Mouse (Mus musculus) liver, embryonic 16.5 days (tissue): Measurements from ENCODE around the gene Myo1d. TPM values are rescaled to one million over a fixed set of nuclear protein-coding genes. Genes with fewer than 3 reads are reported as not detected.
"Not testable (repeated sequence)": the region's sequence is repeated elsewhere in the genome, so short reads cannot be mapped to it uniquely, and the experiment has no call there.

Experiments
- ATAC-seq: fragments of 200-750 bp; cut with Nextera tagmentation; 2 replicates; pipeline ENCODE4 v1.8.0; 2017; ENCODE audit warnings: low read depth, mild to moderate bottlenecking, moderate number of reproducible peaks, moderate library complexity
- H3K27ac ChIP-seq: fragments of 300-500 bp; sonication (generic); 2 replicates; pipeline ENCODE4 v1.5.1; 2014; ENCODE audit warnings: mild to moderate bottlenecking, low read length
- H3K27me3 ChIP-seq: fragments of 300-500 bp; sonication (generic); 2 replicates; pipeline ENCODE4 v1.6.1; 2014; ENCODE audit warnings: low read depth, low read length, mixed read lengths; ENCODE audit not compliant: control insufficient read depth, insufficient read depth
- H3K36me3 ChIP-seq: fragments of 300-500 bp; sonication (generic); 2 replicates; pipeline ENCODE4 v1.6.1; 2014; ENCODE audit warnings: mild to moderate bottlenecking; ENCODE audit not compliant: control insufficient read depth, insufficient read depth
- H3K4me1 ChIP-seq: fragments of 300-500 bp; sonication (generic); 2 replicates; pipeline ENCODE4 v1.6.1; 2014; ENCODE audit warnings: low read depth, low read length, mixed read lengths; ENCODE audit not compliant: control insufficient read depth
- H3K4me2 ChIP-seq: fragments of 300-500 bp; sonication (generic); 2 replicates; pipeline ENCODE4 v1.6.1; 2014; ENCODE audit warnings: low read depth, low read length, mixed read lengths
- H3K4me3 ChIP-seq: fragments of 300-500 bp; sonication (generic); 2 replicates; pipeline ENCODE4 v1.5.1; 2014; ENCODE audit warnings: low read depth, mild to moderate bottlenecking, low read length
- H3K9ac ChIP-seq: fragments of 300-500 bp; sonication (generic); 2 replicates; pipeline ENCODE4 v1.6.1; 2014; ENCODE audit warnings: low read depth, low read length
- H3K9me3 ChIP-seq: fragments of 300-500 bp; sonication (generic); replicated peaks from 2 replicates; pipeline ENCODE4 v1.6.1; 2016; ENCODE audit warnings: low read length; ENCODE audit not compliant: control insufficient read depth
- WGBS: fragments of 180-500 bp; shearing (Covaris S2); extraction: QIAGEN DNeasy Blood & Tissue Kit; methylation state at CpG from one replicate; pipeline ENCODE4 v1.1.7; 2014; ENCODE audit not compliant: insufficient replicate concordance; 5-methylcytosine and 5-hydroxymethylcytosine counted together
- polyA plus RNA-seq: library from polyadenylated mRNA; unstranded; fragments of >200 nt; fragmentation: Nextera tagmentation; extraction: Ambion mirVana; gene quantifications from 2 replicates; pipeline ENCODE4 v1.2.1, GENCODE M21; 2015

The Myo1d gene
- polyA plus RNA-seq, 1 experiment from 2014 or later: 12.3 TPM

DNA sequence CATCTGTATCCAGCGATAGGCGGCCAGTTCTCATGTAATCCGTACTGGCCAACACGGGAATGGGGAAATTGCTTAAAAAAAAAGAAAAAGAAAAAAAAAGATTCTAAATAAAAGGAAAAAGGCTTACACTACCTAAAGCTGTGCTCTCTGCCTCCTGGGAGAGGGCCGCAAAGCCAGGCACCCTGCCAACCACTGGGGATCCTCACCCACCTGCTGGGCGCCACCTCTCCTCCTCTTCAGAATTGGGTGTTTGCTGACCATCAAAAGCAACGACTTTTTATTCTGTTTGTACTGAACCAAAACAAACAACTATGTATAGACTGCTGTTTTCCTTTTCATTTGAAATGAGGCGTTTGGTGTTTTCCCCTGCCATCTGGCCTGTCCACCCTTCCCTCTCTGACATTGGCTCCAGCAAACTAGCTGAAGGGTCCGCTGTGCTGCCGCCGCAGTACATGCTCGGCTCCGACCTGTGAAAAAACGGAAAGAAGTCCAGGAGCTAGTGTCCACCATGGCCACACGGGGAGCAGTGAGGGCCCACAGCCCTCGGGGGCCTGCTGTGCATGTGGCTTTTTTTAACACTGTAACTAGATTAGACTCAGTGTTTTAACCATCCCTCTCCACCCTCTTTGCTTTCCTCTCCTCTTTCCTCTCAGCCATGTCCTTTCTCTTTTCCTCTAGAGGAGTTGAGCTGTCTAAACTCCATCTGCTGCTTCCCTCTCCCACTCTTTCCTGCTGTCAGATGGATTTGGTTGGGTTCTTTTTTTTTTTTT lies 307.8 kb downstream of the Myo1d start:
- Histone ChIP-seq H3K9me3 (no peaks in the 10 kb centered on the region), H3K27ac (no peak overlapping the region), H3K36me3 (peaks cover 47% of the 10 kb centered on the region), H3K4me3 (no peak overlapping the region), H3K9ac (no peak overlapping the region), H3K27me3 (no peaks in the 10 kb centered on the region), H3K4me2 (no peak overlapping the region), H3K4me1 (peaks cover 8% of the 10 kb centered on the region)
- 83% methylated on average over 16 of the region's 16 CpGs for WGBS
- ATAC-seq: no peak

DNA sequence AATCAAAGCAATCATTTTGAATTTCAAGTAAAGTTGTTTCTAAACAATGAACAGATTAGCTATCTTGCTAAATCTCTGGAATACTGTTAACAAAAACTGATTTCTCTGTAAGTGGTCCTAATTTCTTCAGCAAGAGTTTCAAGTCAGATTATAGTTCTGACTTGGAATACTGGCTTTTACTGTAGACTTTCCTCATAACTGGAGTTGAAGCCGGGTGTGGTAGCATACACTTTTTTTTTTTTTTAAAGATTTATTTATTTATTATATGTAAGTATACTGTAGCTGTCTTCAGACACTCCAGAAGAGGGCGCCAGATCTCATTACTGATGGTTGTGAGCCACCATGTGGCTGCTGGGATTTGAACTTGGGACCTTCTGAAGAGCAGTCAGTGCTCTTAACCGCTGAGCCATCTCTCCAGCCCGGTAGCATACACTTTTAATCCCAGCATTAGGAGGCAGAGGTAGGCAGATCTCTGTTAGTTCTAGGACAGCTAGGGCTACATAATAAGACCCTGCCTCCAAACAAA lies 316.2 kb downstream of the Myo1d start:
- H3K4me2 ChIP-seq, H3K9me3 ChIP-seq, H3K27ac ChIP-seq, H3K4me1 ChIP-seq, H3K4me3 ChIP-seq, ATAC-seq, H3K27me3 ChIP-seq, H3K9ac ChIP-seq: not testable (repeated sequence)
- peaks cover 56% of the 10 kb centered on the region for H3K36me3 ChIP-seq
- WGBS: 79% methylated on average over 4 of the region's 4 CpGs

DNA sequence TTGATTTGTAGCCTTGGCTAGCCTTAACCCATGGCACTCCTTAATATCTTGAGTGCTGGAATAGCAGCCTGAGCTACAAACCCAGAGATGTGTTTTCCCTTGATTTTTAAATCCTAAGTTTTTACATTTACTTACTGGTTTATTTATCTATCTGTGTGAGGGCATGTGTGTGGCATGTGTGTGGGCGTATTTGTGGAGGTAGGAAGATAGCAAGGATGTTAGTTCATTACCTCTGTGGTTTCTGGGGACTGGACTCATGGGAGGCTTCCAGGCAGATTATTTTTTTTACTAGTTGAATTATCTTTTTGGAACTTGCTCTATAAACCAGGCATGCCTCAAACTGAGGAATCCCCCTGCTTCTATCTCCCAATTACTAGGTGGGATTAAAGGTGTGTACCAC lies 326.6 kb downstream of the Myo1d start:
- no peak for ATAC-seq
- Histone ChIP-seq H3K4me3 (no peak overlapping the region), H3K9me3 (no peaks in the 10 kb centered on the region), H3K4me1 (no peaks in the 10 kb centered on the region), H3K9ac (no peak overlapping the region), H3K27ac (no peak overlapping the region), H3K4me2 (no peak overlapping the region), H3K36me3 (peaks cover 9% of the 10 kb centered on the region; the same call in 1 of the 2 replicates), H3K27me3 (no peaks in the 10 kb centered on the region)
- WGBS: 60% methylated on average over 1 of the region's 1 CpGs

DNA sequence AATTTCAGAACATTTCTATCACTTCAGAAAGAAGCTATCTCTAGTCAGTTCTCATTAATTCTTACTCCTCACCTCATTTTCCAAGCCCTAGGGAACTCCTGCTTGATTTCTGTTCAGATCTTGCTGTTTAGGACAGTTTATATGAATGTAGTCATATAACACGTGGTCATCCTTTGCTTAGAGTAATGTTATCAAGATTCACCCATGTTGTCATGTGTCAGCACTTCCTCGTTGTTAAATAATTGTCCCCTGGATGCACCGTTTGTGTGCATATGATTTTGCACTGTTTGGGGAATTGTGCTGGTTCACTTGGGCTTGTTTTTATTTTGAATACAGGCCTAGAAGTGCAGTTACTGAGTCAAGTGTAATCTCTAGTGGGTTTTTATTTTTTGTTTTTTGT lies 327.6 kb downstream of the Myo1d start:
- H3K4me1 ChIP-seq: no peaks in the 10 kb centered on the region
- no peak overlapping the region for H3K9ac ChIP-seq
- H3K36me3 ChIP-seq: peaks cover 16% of the 10 kb centered on the region
- no peak overlapping the region for H3K4me2 ChIP-seq
- H3K27me3 ChIP-seq: no peaks in the 10 kb centered on the region
- no peak for ATAC-seq
- H3K9me3 ChIP-seq: no peaks in the 10 kb centered on the region
- no peak overlapping the region for H3K4me3 ChIP-seq
- 41% methylated on average over 3 of the region's 3 CpGs for WGBS
- no peak overlapping the region for H3K27ac ChIP-seq

DNA sequence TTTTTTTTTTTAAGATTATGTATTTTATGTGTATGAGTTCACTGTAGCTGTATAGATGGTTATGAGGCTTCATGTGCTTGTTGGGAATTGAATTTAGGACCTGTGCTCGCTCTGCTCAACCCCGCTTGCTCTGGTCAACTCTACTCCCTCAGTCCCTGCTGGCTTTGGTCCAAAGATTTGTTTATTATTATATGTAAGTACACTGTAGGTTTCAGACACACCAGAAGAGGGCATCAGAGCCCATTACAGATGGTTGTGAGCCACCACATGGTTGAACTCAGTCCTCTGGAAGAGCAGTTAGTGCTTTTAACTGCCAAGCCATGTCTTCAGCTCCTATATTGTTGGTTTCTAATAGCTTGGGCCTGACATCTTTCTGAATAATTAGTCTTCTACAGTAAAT lies 330.0 kb downstream of the Myo1d start:
- ATAC-seq: no peak
- no peak overlapping the region for H3K27ac ChIP-seq
- no peaks in the 10 kb centered on the region for H3K4me1 ChIP-seq
- H3K27me3 ChIP-seq: no peaks in the 10 kb centered on the region
- no peak overlapping the region for H3K9ac ChIP-seq
- H3K4me2 ChIP-seq: no peak overlapping the region
- WGBS: 90% methylated on average over 2 of the region's 2 CpGs
- H3K9me3 ChIP-seq: no peaks in the 10 kb centered on the region
- H3K36me3 ChIP-seq: peaks cover 28% of the 10 kb centered on the region
- H3K4me3 ChIP-seq: no peak overlapping the region

DNA sequence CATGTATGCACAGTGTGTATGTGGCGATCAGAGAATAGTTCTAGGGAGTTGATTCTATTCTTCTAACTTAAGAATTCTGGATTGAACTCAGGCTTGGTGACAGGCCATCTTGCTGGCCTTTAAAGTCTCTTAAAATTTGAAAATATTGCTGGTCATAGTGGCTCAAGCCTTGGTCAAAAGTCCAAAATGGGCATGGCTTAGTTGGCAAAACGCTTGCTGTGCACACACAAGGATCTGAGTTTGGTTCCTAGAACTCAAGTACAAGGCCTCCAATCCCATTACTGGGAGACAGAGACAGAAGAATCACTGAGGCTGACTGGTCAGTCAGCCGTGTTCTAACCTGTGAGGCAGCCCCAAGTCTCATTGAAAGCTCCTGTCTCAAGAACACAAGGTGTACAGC lies 332.9 kb downstream of the Myo1d start:
- H3K9me3 ChIP-seq: no peaks in the 10 kb centered on the region
- H3K4me2 ChIP-seq: no peak overlapping the region
- H3K4me3 ChIP-seq: no peak overlapping the region
- no peak overlapping the region for H3K9ac ChIP-seq
- peaks cover 29% of the 10 kb centered on the region for H3K36me3 ChIP-seq
- no peaks in the 10 kb centered on the region for H3K27me3 ChIP-seq
- H3K27ac ChIP-seq: no peak overlapping the region
- ATAC-seq: no peak
- no peaks in the 10 kb centered on the region for H3K4me1 ChIP-seq
- 76% methylated on average over 3 of the region's 3 CpGs for WGBS

Other genes starting within 250 kb of the Myo1d start
- 8.4 and 9.9 TPM in 2 replicates for gene Tmem98, start 30.1 kb upstream of the Myo1d start, polyA plus RNA-seq
- not detected in 2 replicates for gene Spaca3, start 78.3 kb upstream of the Myo1d start, polyA plus RNA-seq